Mouse (Mus musculus) stomach, embryonic 16.5 days (tissue): ENCODE measurements around the gene Gm28102. TPM values are rescaled to one million over a fixed set of nuclear protein-coding genes. Genes with fewer than 3 reads are reported as not detected.
"Not testable (repeated sequence)": the region's sequence is repeated elsewhere in the genome, so short reads cannot be mapped to it uniquely, and the experiment has no call there.

ENCODE experiments used
- ATAC-seq: fragments of 200-750 bp; cut with Nextera tagmentation; 2 replicates; pipeline ENCODE4 v1.8.0; 2017; ENCODE audit warnings: moderate number of reproducible peaks, moderate TSS enrichment; ENCODE audit not compliant: insufficient read depth, low FRiP score
- H3K27ac ChIP-seq: fragments of 300-500 bp; sonication (generic); 2 replicates; pipeline ENCODE4 v1.5.1; 2014; ENCODE audit warnings: low read length
- H3K27me3 ChIP-seq: fragments of 300-500 bp; sonication (generic); 2 replicates; pipeline ENCODE4 v1.6.1; 2014; ENCODE audit warnings: low read length, control low read depth, mixed read lengths; ENCODE audit not compliant: control insufficient read depth, insufficient read depth
- H3K36me3 ChIP-seq: fragments of 300-500 bp; sonication (generic); 2 replicates; pipeline ENCODE4 v1.6.1; 2014; ENCODE audit warnings: low read length; ENCODE audit not compliant: control insufficient read depth, insufficient read depth
- H3K4me1 ChIP-seq: fragments of 300-500 bp; sonication (generic); 2 replicates; pipeline ENCODE4 v1.6.1; 2014; ENCODE audit warnings: low read length, control low read depth, mixed read lengths; ENCODE audit not compliant: control insufficient read depth, insufficient read depth
- H3K4me2 ChIP-seq: fragments of 300-500 bp; sonication (generic); 2 replicates; pipeline ENCODE4 v1.6.1; 2014; ENCODE audit warnings: low read depth, low read length, mixed read lengths
- H3K4me3 ChIP-seq: fragments of 300-500 bp; sonication (generic); replicated peaks from 2 replicates; pipeline ENCODE4 v1.5.1; 2014; ENCODE audit warnings: mild to moderate bottlenecking, low read length
- H3K9ac ChIP-seq: fragments of 300-500 bp; sonication (generic); 2 replicates; pipeline ENCODE4 v1.6.1; 2014; ENCODE audit warnings: low read length
- H3K9me3 ChIP-seq: fragments of 300-500 bp; sonication (generic); replicated peaks from 2 replicates; pipeline ENCODE4 v1.6.1; 2016; ENCODE audit warnings: low read length, control low read depth; ENCODE audit not compliant: control insufficient read depth
- WGBS: fragments of 180-500 bp; shearing (Covaris S2); extraction: QIAGEN DNeasy Blood & Tissue Kit; methylation state at CpG from one replicate; pipeline ENCODE4 v1.1.7; 2014; 5-methylcytosine and 5-hydroxymethylcytosine counted together
- polyA plus RNA-seq: library from polyadenylated mRNA; unstranded; fragments of >200 nt; fragmentation: Nextera tagmentation; extraction: Ambion mirVana; gene quantifications from 2 replicates; pipeline ENCODE4 v1.2.1, GENCODE M21; 2015

Gene Gm28102
- polyA plus RNA-seq: not detected in 2 replicates

GRCm38 (mm10) chrY:88053015-88053414 is at the start of gene Gm28102:
Gene Gm28102 (plus strand): TSS chrY:88053315.
- not testable (repeated sequence) for ATAC-seq, H3K9ac ChIP-seq, H3K4me1 ChIP-seq, H3K27me3 ChIP-seq, H3K4me2 ChIP-seq, H3K4me3 ChIP-seq, H3K9me3 ChIP-seq, H3K36me3 ChIP-seq, H3K27ac ChIP-seq
- WGBS: 63% methylated on average over 1 of the region's 7 CpGs
